Mouse (Mus musculus): Measurements from ENCODE around the gene Scamp1. TPM values are rescaled to one million over a fixed set of nuclear protein-coding genes. Genes with fewer than 3 reads are reported as not detected.

Gene Scamp1
- polyA plus RNA-seq, 1 experiment from 2014 or later: 74.9 TPM

DNA sequence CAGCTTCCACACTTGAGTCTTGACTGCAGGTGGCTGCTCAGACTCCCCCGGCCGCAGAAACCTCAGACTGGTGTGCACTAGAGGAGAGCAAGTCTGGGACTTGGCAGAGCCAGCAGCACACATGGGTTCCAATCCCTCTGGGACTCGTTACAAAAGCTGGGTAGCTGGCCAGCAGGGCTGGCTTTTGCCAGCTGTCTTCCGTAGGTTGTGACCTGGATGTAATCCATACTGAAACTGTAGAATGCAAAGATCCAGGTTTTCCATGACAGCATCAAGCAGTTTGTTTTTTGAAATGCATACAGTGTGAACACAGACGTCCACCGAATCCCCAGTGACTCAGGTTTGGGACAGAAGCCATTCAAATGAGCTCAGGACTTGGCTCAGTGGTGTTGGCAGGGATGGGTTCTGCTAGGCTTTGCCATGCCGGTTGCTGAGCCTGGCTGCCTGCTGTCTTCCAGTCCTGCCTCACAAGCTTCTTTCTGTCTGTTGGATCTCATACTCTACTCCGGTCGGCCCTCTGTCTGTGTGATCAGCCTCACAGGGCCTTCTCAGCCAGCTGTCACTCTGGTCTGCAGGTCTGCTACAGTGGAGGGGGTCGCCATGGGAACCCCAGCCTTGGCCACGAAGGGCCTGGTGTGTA is 107.1 kb downstream of the Scamp1 start:
- CTCF ChIA-PET: interaction anchor here (1.6 to 1.8 kb wide), 2 partner anchors 10 to 27 kb away, joined by 4 to 5 read pairs; no protein-coding TSS in a partner anchor
- H3K27me3 ChIP-seq: no peaks in the 10 kb centered on the region
- in situ Hi-C loops (cut with MboI; ENCODE audit: low pct_unique_long_range_greater_than_20kb): no loop called here
- ATAC-seq (peak; percentile 65), DNase-seq (ENCODE audit: low read depth, low spot score) (peak; percentile 80)
- POLR2A ChIA-PET: interaction anchor here (1.4 kb wide), 1 partner anchor 11 kb away, joined by 4 read pairs; no protein-coding TSS in a partner anchor
- no peak for TF ChIP-seq CTCF (IDR thresholded peaks at IDR 0.05)

DNA sequence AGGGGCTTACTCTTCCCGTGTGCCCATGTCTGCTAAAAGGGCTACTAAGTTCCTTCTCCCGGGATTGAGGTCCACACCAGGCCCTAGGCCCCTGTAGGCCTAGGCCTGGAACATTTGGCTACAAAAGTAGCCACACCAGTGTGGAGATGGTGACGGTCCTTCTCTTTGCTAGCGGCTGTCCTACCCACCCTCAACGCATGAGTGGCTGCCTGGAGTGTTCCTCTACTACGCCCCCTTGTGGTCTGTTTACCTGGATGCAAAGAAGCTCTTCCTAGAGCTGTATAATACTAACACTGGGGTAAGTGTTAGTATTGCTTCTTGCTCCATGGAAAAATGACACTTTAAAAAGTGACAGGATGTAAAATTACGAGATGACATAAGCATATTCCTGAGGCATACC is 108.5 kb downstream of the Scamp1 start:
- POLR2A ChIA-PET: interaction anchor here (1.4 kb wide), 1 partner anchor 10 kb away, joined by 4 read pairs; no protein-coding TSS in a partner anchor
- CTCF ChIA-PET: interaction anchor here (0.7 to 1.8 kb wide), 2 partner anchors 9 to 15 kb away, joined by 4 to 5 read pairs; no protein-coding TSS in a partner anchor
- in situ Hi-C loops (cut with MboI; ENCODE audit: low pct_unique_long_range_greater_than_20kb): no loop called here
- DNase-seq (ENCODE audit: low read depth, low spot score) (no peak), ATAC-seq (no peak)
- H3K27me3 ChIP-seq: no peaks in the 10 kb centered on the region
- no peak for TF ChIP-seq CTCF (IDR thresholded peaks at IDR 0.05)

DNA sequence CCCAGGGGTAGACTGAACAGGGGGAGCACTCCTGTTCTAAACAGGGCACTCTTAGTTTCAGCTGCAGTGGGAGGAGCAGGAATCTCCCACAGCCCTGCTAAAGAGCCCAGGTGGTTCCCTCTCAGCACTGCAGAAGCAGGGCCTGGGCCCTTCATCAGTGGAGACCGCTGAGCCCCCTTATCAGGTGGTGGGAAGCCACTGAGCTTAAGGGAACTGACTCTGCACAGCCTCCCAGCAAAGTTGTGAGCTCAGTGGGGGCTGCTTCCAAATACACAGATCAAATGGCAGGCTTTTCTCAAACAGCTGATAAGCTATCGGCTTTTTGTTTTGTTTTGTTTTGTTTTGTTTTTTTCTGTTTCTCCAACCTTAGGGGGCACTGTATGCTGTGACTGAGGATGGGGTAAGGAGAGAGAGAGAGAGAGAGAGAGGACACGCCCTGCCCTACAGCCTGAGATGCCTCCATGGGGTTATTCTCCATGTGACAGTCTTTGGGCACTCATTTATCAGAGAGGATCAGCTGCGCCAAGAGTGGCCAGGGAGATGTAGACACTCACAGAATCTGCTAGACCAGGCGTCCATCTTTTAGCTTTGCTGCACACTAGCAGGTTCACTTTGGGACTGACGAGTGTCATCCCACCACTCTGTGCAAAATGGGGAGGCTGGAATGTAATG is 110.1 kb downstream of the Scamp1 start:
- in situ Hi-C loops (cut with MboI; ENCODE audit: low pct_unique_long_range_greater_than_20kb): no loop called here
- CTCF ChIA-PET: interaction anchor here (2.0 kb wide), 1 partner anchor 19 kb away, joined by 6 read pairs; no protein-coding TSS in a partner anchor
- POLR2A ChIA-PET: no interaction called here
- no peak for ATAC-seq
- TF ChIP-seq CTCF (IDR thresholded peaks at IDR 0.05): no peak
- DNase-seq (ENCODE audit: low read depth, low spot score): no peak
- no peaks in the 10 kb centered on the region for H3K27me3 ChIP-seq

DNA sequence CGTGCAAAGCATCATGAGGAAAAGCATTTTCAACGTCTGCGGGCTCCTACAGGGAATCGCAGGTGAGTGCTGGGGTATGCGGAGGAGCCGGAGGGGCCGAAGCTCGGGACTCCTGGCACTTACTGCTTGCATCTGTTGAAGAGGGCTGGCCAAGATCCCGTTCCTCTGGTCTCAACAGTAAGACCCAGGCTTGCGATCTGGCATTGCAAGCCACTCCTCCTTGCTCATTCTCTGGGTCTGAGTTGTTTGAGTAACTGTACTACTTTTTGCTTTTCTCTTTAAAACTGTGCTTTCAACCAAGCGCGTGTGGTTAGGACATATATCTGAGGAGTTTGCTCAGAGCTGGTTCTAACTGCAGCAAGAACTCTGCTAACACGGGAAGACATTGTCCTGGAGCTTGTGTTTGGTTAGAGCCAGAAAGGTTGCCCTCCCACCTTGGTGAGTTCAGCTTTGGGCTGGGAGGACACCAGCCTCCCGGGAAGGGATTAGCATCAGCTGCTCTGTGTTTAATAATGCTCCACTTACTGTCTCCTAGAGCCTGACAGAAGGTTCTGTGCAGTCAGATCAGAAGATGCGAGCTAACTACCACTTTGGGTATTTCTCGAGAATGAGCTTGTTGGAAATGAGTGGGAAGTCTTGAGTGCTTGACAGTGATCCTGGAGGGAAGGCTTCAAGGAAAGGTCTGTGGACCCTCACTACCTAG is 110.9 kb downstream of the Scamp1 start:
- in situ Hi-C loops (cut with MboI; ENCODE audit: low pct_unique_long_range_greater_than_20kb): no loop called here

DNA sequence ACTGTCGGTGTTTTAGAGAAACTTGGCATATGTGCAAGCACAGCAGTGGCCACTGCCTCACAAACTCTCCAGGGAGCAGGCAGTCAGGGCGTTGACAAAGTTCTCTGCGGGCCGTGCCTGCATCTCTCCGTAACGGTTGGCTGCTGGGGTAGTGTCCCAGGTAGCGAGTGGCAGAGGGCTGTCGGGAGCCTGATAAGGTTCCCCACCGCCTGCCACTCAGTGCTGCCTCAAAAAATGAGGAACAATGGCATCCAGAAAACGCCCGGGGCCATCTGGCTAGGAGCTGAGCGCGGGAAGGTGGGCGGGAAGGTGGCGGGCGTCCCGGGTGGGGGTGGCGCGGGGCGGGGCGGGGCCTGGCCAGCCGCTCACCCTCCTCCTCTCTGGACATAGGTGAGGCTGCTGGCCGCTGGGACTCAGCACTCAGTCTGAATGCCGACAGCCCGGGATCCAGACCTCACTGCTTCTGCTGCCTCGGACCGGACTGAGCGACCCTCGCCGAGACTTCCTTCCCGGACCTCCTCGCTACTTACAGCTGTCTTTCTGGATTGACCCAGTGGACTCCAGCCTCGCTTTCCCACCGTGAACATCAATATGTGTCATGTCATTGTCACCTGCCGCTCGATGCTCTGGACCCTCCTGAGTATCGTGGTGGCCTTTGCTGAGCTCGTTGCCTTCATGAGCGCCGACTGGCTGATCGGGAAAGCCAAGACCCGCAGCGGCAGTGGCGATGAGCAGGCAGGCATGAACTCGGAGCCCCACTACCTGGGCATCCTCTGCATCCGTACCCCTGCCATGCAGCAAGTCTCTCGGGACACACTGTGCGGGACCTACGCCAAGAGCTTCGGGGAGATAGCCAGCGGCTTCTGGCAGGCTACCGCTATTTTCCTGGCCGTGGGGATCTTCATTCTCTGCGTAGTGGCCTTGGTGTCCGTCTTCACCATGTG is 111.8 kb downstream of the Scamp1 start:
- no peaks in the 10 kb centered on the region for H3K27me3 ChIP-seq
- no peak for TF ChIP-seq CTCF (IDR thresholded peaks at IDR 0.05)
- ATAC-seq (no peak), DNase-seq (ENCODE audit: low read depth, low spot score) (no peak)
- in situ Hi-C loops (cut with MboI; ENCODE audit: low pct_unique_long_range_greater_than_20kb): no loop called here
- CTCF ChIA-PET: interaction anchor here (1.0 to 2.0 kb wide), 2 partner anchors 17 to 19 kb away, joined by 3 to 6 read pairs; no protein-coding TSS in a partner anchor
- POLR2A ChIA-PET: no interaction called here

More for the DNA sequence above, 110.9 kb downstream of the Scamp1 start:
- POLR2A ChIA-PET: no interaction called here
- CTCF ChIA-PET: interaction anchor here (1.0 to 2.0 kb wide), 2 partner anchors 18 to 20 kb away, joined by 3 to 6 read pairs; no protein-coding TSS in a partner anchor
- DNase-seq (ENCODE audit: low read depth, low spot score) (no peak), ATAC-seq (no peak)
- TF ChIP-seq CTCF (IDR thresholded peaks at IDR 0.05): no peak
- no peaks in the 10 kb centered on the region for H3K27me3 ChIP-seq

DNA sequence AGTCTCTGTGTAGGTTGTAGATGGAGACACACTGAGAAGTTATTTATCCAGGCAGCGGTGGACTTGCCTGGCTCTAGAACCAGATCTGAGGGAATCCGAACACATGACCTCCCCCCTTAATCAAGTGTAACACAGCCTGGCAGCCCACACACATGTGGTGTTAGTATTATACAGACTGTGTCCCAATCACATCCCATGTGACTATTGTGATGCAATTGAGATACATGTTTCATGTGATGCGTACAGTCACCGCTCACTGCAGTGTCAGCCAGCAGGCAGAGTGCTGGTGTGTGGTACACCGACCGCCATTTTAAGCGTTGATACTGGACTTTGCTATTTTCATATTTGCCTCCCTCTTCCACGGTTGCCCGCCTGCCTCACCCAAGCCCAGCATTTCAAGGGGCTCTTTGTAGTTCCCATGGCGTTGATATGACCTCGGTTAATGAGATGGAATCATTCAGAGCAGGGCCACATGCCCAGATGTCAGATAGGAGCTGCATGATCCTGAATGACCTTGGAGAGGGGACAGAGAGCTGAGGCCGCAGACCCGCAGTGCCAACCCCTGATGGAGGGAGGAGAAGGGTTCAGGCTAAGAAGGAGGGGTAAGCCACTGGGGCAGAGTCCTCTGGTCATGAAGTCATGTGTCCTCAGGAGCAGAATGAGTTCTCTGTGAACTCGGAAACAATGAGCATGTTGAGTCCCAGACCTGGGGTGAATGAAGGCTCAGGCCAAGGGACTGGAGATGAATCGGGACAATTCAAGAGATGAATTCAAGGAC is 112.9 kb downstream of the Scamp1 start:
- POLR2A ChIA-PET: no interaction called here
- DNase-seq (ENCODE audit: low read depth, low spot score) (no peak), ATAC-seq (no peak)
- in situ Hi-C loops (cut with MboI; ENCODE audit: low pct_unique_long_range_greater_than_20kb): no loop called here
- H3K27me3 ChIP-seq: no peaks in the 10 kb centered on the region
- CTCF ChIA-PET: no interaction called here
- no peak for TF ChIP-seq CTCF (IDR thresholded peaks at IDR 0.05)

DNA sequence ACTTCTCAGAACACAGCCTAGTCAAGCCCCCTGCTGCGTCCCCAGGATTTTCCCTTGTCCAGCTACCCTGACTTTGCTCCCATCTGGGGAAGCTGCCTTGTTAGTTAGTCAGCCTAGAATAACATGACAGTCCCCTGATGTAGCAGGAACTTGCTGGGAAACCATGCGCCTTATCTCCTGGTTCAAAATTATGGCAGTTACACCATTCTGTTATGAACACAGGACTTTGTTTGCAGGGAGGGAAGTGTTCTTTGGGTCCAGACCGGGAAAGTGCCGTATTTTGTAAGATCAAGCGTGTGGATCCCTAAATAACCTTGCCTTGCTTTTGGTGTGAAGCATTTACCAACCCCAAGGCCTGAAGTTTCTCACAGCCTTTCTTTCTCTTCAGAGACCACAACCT is 114.0 kb downstream of the Scamp1 start:
- ATAC-seq (no peak), DNase-seq (ENCODE audit: low read depth, low spot score) (no peak)
- ChIA-PET POLR2A (no interaction called here), CTCF (no interaction called here)
- TF ChIP-seq CTCF (IDR thresholded peaks at IDR 0.05): no peak
- in situ Hi-C loops (cut with MboI; ENCODE audit: low pct_unique_long_range_greater_than_20kb): no loop called here
- H3K27me3 ChIP-seq: no peaks in the 10 kb centered on the region

DNA sequence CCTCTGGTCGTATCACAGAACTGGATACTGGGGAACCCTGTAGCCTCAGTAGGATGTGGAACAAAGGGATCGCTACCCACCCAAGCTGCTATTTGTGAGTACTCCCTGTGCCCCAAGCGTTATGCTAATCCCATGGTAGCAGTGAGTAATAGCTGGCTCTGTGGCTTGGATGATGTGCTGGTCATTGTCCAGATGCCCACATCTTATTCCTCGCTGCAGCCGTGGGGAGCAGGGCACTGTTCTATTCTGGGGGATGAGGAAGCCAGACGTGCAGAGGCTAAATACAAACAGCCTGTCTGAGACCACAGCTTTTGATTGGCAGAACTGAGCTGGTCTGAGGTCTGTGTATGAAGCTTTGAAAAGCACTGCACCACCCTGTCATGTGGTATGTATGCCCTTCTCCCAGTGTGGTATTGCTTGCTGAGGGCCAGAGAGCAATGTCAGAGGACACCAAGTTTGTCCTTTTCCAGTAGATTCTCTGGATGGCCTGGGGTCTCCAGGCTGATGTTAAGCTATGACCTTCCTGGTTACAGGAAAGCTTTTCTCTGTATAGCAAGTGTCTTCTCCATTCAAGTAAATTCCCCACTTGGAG is 116.2 kb downstream of the Scamp1 start:
- TF ChIP-seq CTCF (IDR thresholded peaks at IDR 0.05): no peak
- CTCF ChIA-PET: interaction anchor here (0.7 to 1.7 kb wide), 4 partner anchors 9 to 70 kb away, joined by 3 to 5 read pairs (median 4); no protein-coding TSS in a partner anchor
- in situ Hi-C loops (cut with MboI; ENCODE audit: low pct_unique_long_range_greater_than_20kb): no loop called here
- DNase-seq (ENCODE audit: low read depth, low spot score) (no peak), ATAC-seq (peak; percentile 71)
- no peaks in the 10 kb centered on the region for H3K27me3 ChIP-seq
- POLR2A ChIA-PET: interaction anchor here (0.9 kb wide), 1 partner anchor 24 kb away, joined by 3 read pairs; no protein-coding TSS in a partner anchor

DNA sequence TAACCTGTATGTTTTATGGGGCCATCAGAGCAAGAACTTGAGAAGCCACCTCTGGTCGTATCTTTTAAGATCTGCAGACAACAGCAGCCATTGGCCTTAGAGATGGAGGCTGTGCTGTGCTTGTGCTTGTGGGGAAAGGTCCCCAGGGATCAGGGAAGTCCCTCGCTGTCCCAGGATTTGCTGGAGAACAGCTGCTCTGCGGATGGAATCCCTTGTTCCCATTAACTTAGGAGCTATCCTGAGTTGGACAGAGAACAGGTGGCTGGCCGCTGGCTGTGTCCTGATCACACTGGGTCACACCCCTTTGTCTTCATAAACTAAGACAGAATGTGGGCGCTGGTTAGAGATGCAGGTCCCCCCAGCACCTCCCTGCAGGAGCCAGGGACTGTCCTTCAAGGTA is 117.3 kb downstream of the Scamp1 start:
- DNase-seq (ENCODE audit: low read depth, low spot score) (no peak), ATAC-seq (no peak)
- in situ Hi-C loops (cut with MboI; ENCODE audit: low pct_unique_long_range_greater_than_20kb): no loop called here
- H3K27me3 ChIP-seq: no peaks in the 10 kb centered on the region
- no peak for TF ChIP-seq CTCF (IDR thresholded peaks at IDR 0.05)
- ChIA-PET POLR2A (interaction anchor here (0.9 kb wide), 1 partner anchor 25 kb away, joined by 3 read pairs; no protein-coding TSS in a partner anchor), CTCF (interaction anchor here (1.5 to 1.7 kb wide), 2 partner anchors 10 to 11 kb away, joined by 4 to 5 read pairs; no protein-coding TSS in a partner anchor)

Data from Patski (cell line).